Mouse (Mus musculus) heart, postnatal 36 days (tissue): ENCODE results near the gene Cd300e. TPM values are rescaled to one million over a fixed set of nuclear protein-coding genes. Genes with fewer than 3 reads are reported as not detected.
A peak's percentile ranks its signal among the peaks of the same experiment; 100 is the strongest.
"Not testable (repeated sequence)": the region's sequence is repeated elsewhere in the genome, so short reads cannot be mapped to it uniquely, and the experiment has no call there.

Source experiments
- DNase-seq, 2 experiments: peaks; one replicate each; pipeline ENCODE4 v3.0.0; 2021 to 2022
- intact Hi-C: fragments of 180-260 bp; cut with DNase I; formaldehyde crosslinking; loops from one replicate; pipeline ENCODE4 v1.15.1; 2025
- total RNA-seq, 2 experiments: library from RNA; stranded (reverse); gene quantifications; 2 replicates each; pipeline ENCODE4 v1.2.3; 2021

The Cd300e gene
- total RNA-seq, 2 experiments from 2014 or later = 0.22 to 0.49 TPM

- intact Hi-C loops = loop anchor here (1.0 to 5.0 kb wide), 3 partner anchors 70 to 184 kb away; partner anchors contain the start of gene Grin2c
- peak; percentile 78 to 79 for DNase-seq
These were observed 21.6 kb upstream of the Cd300e start for GRCm38 (mm10) chr11:115083376-115084139.

- intact Hi-C loops = loop anchor here (5.0 kb wide), 1 partner anchor 185 kb away; the partner anchor contains the start of gene Grin2c
- DNase-seq = no peak
These were observed 20.2 kb upstream of the Cd300e start for GRCm38 (mm10) chr11:115082196-115082595.

- intact Hi-C loops = loop anchor here (5.0 kb wide), 1 partner anchor 186 kb away; the partner anchor contains the start of gene Grin2c
- DNase-seq = no peak
These were observed 19.4 kb upstream of the Cd300e start for GRCm38 (mm10) chr11:115081373-115081772.

- peak; percentile 50 to 52 for DNase-seq
- intact Hi-C loops = loop anchor here (5.0 kb wide), 1 partner anchor 186 kb away; the partner anchor contains the start of gene Grin2c
These were observed 18.9 kb upstream of the Cd300e start for GRCm38 (mm10) chr11:115080886-115081285.

DNA sequence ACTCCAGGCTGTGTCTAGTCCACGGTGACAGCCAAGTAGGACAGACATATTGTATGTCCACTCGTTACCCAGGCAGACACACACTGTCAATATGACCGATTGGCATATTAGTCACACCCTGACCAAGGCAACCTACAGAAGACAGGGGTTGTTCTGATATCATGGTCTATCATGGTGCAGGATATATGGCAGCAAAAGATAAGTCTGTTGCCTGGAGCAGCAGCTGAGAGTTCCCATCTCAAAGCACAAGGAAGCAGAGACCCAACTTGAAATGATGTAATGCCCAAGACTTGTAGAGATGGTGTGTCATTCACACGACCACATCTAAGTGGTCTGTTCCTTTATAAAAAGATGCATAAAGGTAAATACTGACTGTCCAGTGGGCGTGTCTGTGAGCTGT lies 16.7 kb upstream of the Cd300e start:
- no peak for DNase-seq
- intact Hi-C loops = no loop called here

GRCm38 (mm10) chr11:115077436-115077835 lies 15.5 kb upstream of the Cd300e start:
- DNase-seq = no peak
- intact Hi-C loops = no loop called here

DNA sequence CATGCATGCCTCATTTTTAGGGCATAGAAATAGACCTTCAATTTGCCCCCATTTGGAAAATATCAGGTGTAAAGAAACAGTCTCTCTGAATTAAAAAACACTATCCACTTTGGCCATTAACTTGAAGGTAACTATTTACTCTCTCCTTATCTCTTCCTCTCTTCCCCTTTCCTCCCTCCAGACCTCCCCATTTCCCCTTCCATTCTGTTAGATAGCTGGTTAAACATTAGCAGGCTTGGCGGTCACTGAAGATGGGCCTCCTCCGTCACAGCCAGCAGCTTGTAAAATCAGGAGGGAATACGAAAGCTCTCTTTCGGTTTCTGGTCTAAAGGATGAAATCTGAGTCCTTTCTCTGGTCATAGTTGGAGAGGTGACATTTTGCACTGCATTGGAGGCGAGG lies 13.9 kb upstream of the Cd300e start:
- DNase-seq = no peak
- intact Hi-C loops = no loop called here

GRCm38 (mm10) chr11:115075407-115075806 lies 13.4 kb upstream of the Cd300e start:
- intact Hi-C loops = no loop called here
- DNase-seq = no peak

DNA sequence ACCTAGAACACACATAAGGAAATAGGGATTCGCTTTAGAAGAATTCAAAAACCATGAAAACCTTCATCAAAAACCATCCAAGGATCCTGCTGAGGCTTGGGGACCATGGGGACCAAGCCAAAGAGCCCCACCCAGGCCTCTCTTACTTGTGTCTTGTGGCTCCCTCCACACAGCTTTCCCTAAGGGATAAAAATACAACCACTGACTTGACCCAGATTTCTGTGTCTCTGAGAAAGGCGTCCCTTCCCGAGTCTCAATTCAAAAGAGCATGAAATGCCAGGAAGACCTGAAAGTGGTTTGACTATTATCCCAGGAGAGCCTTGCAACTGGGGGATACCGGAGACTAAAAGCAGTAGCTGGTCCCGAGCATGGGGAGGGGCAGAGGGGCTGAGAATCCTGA lies 11.0 kb upstream of the Cd300e start:
- intact Hi-C loops = no loop called here
- no peak for DNase-seq

DNA sequence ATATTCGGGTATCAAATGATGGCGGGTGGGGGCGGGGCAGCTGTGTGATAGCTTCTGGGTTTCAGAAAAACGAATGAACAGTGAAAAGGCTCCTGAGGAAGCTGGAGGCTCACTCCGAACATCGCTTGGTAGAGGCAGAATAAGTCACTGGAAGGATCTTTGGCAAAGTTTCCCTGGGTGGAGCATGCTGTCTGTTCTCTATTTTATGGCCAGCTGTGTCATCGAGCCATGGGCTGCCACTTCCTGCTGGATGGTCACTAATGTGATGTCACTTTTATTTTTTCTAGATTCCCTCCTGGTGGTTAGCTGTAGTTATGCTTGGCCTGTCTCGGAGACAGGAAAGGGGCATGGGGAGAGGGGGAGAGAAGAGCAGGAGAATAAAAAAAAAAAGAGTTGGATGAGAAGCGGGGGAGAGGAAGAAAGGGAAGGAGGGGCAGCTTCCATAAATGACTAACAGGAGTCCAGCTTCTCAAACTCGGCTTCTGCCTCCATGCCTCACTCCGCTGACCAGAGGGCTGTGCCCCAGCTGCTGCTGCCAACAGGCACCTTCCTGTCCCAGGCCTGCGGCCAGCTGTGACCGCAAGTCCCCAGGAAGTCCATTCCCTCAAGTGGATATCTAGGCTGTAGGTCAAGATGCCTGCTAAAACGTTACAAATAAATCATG lies 9.8 kb upstream of the Cd300e start:
- intact Hi-C loops = no loop called here
- peak; percentile 48 to 55 for DNase-seq

- intact Hi-C loops = no loop called here
- DNase-seq = no peak
These were observed 9.1 kb upstream of the Cd300e start for GRCm38 (mm10) chr11:115071015-115071551.

DNA sequence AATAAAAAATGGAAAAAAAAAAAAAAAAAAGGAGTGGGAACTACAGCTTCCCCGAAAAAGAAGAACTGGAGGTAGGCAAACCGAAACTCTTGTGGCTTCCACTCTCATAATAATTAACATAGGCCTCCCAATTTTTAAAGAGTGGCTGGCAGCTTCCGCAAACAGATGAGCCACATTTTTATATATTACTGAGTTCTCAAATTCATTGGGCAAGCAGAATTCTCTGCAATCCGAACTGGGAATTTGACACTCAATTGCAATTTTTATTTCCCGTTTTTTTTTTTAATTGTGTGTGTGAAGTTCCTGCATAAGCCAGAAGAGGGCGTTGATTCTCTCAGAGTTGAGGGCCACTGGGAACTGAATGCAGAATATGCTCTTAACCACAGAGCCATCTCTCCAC lies 4.8 kb upstream of the Cd300e start:
- no peak for DNase-seq
- intact Hi-C loops = no loop called here

- no peak for DNase-seq
- intact Hi-C loops = loop anchor here (10.0 kb wide), 2 partner anchors 245 to 315 kb away; no protein-coding TSS in a partner anchor
These were observed 2.2 kb downstream of the Cd300e start for GRCm38 (mm10) chr11:115059797-115060196.

DNA sequence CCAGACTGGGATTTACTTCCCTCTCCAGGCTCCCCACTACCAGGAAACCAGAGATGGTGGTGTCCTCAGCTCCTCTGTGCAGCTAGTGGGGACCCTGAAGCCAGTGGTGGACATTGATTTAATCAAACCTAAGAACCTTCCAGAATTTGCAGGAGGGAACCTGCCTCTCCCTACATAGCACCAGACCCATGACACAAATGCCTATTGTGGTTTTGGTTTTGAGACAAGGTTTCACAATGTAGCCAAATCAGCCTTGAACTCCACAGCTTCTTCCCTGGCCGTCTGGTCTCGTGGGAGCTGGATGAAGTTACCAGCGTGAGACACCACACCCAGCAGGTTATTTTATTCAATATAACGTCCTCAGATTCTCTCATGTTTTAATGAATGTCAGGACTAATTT lies 3.3 kb downstream of the Cd300e start:
- intact Hi-C loops = loop anchor here (10.0 kb wide), 2 partner anchors 244 to 314 kb away; no protein-coding TSS in a partner anchor
- no peak for DNase-seq

- no peak for DNase-seq
- intact Hi-C loops = loop anchor here (10.0 kb wide), 2 partner anchors 240 to 310 kb away; no protein-coding TSS in a partner anchor
These were observed 7.4 kb downstream of the Cd300e start for GRCm38 (mm10) chr11:115054537-115054936.

- intact Hi-C loops = loop anchor here (10.0 kb wide), 2 partner anchors 238 to 308 kb away; no protein-coding TSS in a partner anchor
- no peak for DNase-seq
These were observed 9.0 kb downstream of the Cd300e start for GRCm38 (mm10) chr11:115052991-115053390.

DNA sequence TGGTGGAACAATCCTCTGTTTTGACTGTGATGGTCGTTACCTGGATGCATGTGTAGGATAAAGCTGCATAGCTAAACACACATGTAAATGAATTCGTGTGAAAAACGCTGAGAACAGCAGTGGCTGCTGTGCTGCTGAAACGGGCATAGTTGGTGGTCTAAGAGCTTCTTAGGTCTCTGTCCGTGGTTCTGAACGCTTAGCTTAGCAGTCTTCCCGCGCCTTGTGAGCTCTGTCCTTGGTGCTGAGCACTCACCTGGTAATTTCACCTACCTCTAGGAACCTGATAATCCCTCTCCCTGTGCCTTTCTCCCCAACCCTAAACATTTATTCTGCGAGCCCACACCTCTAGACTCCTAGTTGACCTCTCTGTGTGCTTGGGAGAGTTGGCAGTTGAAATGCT lies 9.8 kb downstream of the Cd300e start:
- peak in 1 of 2 experiments; percentile 25 for DNase-seq

GRCm38 (mm10) chr11:115049282-115049895 lies 12.6 kb downstream of the Cd300e start:
- intact Hi-C loops = no loop called here
- no peak for DNase-seq

More for the DNA sequence above, 9.8 kb downstream of the Cd300e start:
- intact Hi-C loops = loop anchor here (10.0 kb wide), 2 partner anchors 237 to 307 kb away; no protein-coding TSS in a partner anchor

- intact Hi-C loops = no loop called here
- no peak for DNase-seq
These were observed 13.7 kb downstream of the Cd300e start, which contains the start of gene Cd300ld3 for GRCm38 (mm10) chr11:115048259-115048658. Gene Cd300ld3 (minus strand): TSS chr11:115048409.

DNA sequence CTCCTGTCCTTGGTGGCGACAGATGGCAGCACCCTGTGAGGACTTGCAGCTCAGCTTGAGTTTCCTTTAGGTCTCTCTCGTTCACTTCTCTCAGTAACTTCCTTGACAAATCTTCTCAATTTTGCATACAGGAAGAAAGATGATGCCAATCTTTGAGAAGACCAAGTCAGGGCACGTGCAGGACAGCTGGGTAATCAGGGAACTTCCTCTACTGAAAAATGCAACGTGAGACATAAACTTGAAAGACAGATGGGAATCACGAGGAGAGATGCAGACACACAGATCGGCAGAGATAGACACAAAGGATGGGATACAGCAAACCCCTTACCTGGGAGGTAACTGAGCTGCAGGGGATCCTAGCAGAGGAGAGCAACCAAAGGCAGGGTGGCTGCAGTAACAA lies 24.3 kb downstream of the Cd300e start, which contains the start of gene Cd300ld5:
Gene Cd300ld5, minus strand, starts transcription at position 101 of the 400 bp plus-strand sequence.
- DNase-seq, intact Hi-C loops: not testable (repeated sequence)
